Mouse (Mus musculus): ENCODE measurements around the gene Tmem17. TPM values are rescaled to one million over a fixed set of nuclear protein-coding genes. Genes with fewer than 3 reads are reported as not detected.
A peak's percentile ranks its signal among the peaks of the same experiment; 100 is the strongest.

The Tmem17 gene
- polyA plus RNA-seq, 1 experiment from 2014 or later = 6.1 TPM

GRCm38 (mm10) chr11:22494941-22495340 is 16.9 kb upstream of the Tmem17 start:
- H3K9ac ChIP-seq (ENCODE audit: low read depth, low read length) = no peak overlapping the region
- no peaks in the 10 kb centered on the region for H3K27me3 ChIP-seq (replicated peaks; ENCODE audit: control insufficient read depth, insufficient read depth, low read length)
- no peak overlapping the region for H3K27ac ChIP-seq (ENCODE audit: low read depth, low read length)
- no peak overlapping the region for H3K4me2 ChIP-seq (replicated peaks; ENCODE audit: low read depth)
- H3K36me3 ChIP-seq (ENCODE audit: control insufficient read depth, insufficient read depth) = no peaks in the 10 kb centered on the region
- TF ChIP-seq CTCF (IDR thresholded peaks at IDR 0.05; ENCODE audit: low read depth) = no peak
- H3K4me3 ChIP-seq (ENCODE audit: low read depth, low read length) = no peak overlapping the region
- ATAC-seq = no peak
- H3K4me1 ChIP-seq (replicated peaks; ENCODE audit: control insufficient read depth, insufficient read depth, low read length) = no peaks in the 10 kb centered on the region
- H3K9me3 ChIP-seq (ENCODE audit: control insufficient read depth) = no peaks in the 10 kb centered on the region

GRCm38 (mm10) chr11:22499396-22499795 is 12.5 kb upstream of the Tmem17 start:
- no peaks in the 10 kb centered on the region for H3K4me1 ChIP-seq (replicated peaks; ENCODE audit: control insufficient read depth, insufficient read depth, low read length)
- WGBS = 83% methylated on average over 6 of the region's 6 CpGs
- H3K27ac ChIP-seq (ENCODE audit: low read depth, low read length) = no peak overlapping the region
- no peak overlapping the region for H3K4me3 ChIP-seq (ENCODE audit: low read depth, low read length)
- TF ChIP-seq CTCF (IDR thresholded peaks at IDR 0.05; ENCODE audit: low read depth) = no peak
- H3K36me3 ChIP-seq (ENCODE audit: control insufficient read depth, insufficient read depth) = no peaks in the 10 kb centered on the region
- no peak overlapping the region for H3K4me2 ChIP-seq (replicated peaks; ENCODE audit: low read depth)
- no peaks in the 10 kb centered on the region for H3K9me3 ChIP-seq (ENCODE audit: control insufficient read depth)
- no peak for ATAC-seq
- H3K27me3 ChIP-seq (replicated peaks; ENCODE audit: control insufficient read depth, insufficient read depth, low read length) = no peaks in the 10 kb centered on the region
- no peak overlapping the region for H3K9ac ChIP-seq (ENCODE audit: low read depth, low read length)

GRCm38 (mm10) chr11:22499886-22500285 is 12.0 kb upstream of the Tmem17 start:
- H3K27ac ChIP-seq (ENCODE audit: low read depth, low read length) = no peak overlapping the region
- no peak for TF ChIP-seq CTCF (IDR thresholded peaks at IDR 0.05; ENCODE audit: low read depth)
- no peaks in the 10 kb centered on the region for H3K36me3 ChIP-seq (ENCODE audit: control insufficient read depth, insufficient read depth)

GRCm38 (mm10) chr11:22500771-22501566 is 10.9 kb upstream of the Tmem17 start:
- no peaks in the 10 kb centered on the region for H3K36me3 ChIP-seq (ENCODE audit: control insufficient read depth, insufficient read depth)
- H3K27ac ChIP-seq (ENCODE audit: low read depth, low read length) = no peak overlapping the region
- WGBS = 71% methylated on average over 9 of the region's 9 CpGs
- no peak overlapping the region for H3K9ac ChIP-seq (ENCODE audit: low read depth, low read length)
- H3K4me1 ChIP-seq (replicated peaks; ENCODE audit: control insufficient read depth, insufficient read depth, low read length) = no peaks in the 10 kb centered on the region
- no peak overlapping the region for H3K4me3 ChIP-seq (ENCODE audit: low read depth, low read length)
- peak; percentile 47; the same call in 1 of the 2 replicates for ATAC-seq
- H3K9me3 ChIP-seq (ENCODE audit: control insufficient read depth) = no peaks in the 10 kb centered on the region
- no peaks in the 10 kb centered on the region for H3K27me3 ChIP-seq (replicated peaks; ENCODE audit: control insufficient read depth, insufficient read depth, low read length)
- TF ChIP-seq CTCF (IDR thresholded peaks at IDR 0.05; ENCODE audit: low read depth) = no peak
- no peak overlapping the region for H3K4me2 ChIP-seq (replicated peaks; ENCODE audit: low read depth)

More at GRCm38 (mm10) chr11:22499886-22500285, 12.0 kb upstream of the Tmem17 start:
- H3K4me2 ChIP-seq (replicated peaks; ENCODE audit: low read depth) = no peak overlapping the region
- no peak overlapping the region for H3K4me3 ChIP-seq (ENCODE audit: low read depth, low read length)
- ATAC-seq = no peak
- H3K9ac ChIP-seq (ENCODE audit: low read depth, low read length) = no peak overlapping the region
- no peaks in the 10 kb centered on the region for H3K9me3 ChIP-seq (ENCODE audit: control insufficient read depth)
- H3K27me3 ChIP-seq (replicated peaks; ENCODE audit: control insufficient read depth, insufficient read depth, low read length) = no peaks in the 10 kb centered on the region
- H3K4me1 ChIP-seq (replicated peaks; ENCODE audit: control insufficient read depth, insufficient read depth, low read length) = no peaks in the 10 kb centered on the region

GRCm38 (mm10) chr11:22513075-22513474 is 1.2 kb downstream of the Tmem17 start:
- Histone ChIP-seq H3K4me1 (replicated peaks; ENCODE audit: control insufficient read depth, insufficient read depth, low read length) (no peaks in the 10 kb centered on the region), H3K4me2 (replicated peaks; ENCODE audit: low read depth) (peak overlapping the region; percentile 69)

GRCm38 (mm10) chr11:22515061-22515460 is 3.2 kb downstream of the Tmem17 start:
- ATAC-seq = no peak
- WGBS = 93% methylated on average over 2 of the region's 2 CpGs

More at GRCm38 (mm10) chr11:22513075-22513474, 1.2 kb downstream of the Tmem17 start:
- Histone ChIP-seq H3K27me3 (replicated peaks; ENCODE audit: control insufficient read depth, insufficient read depth, low read length) (no peaks in the 10 kb centered on the region), H3K9ac (ENCODE audit: low read depth, low read length) (peak overlapping the region; percentile 85), H3K27ac (ENCODE audit: low read depth, low read length) (peak overlapping the region; percentile 85), H3K9me3 (ENCODE audit: control insufficient read depth) (0 out of 2 replicates have a peak, but pooled peaks cover 3% of the 10 kb centered on the region), H3K4me3 (ENCODE audit: low read depth, low read length) (peak overlapping the region; percentile 66), H3K36me3 (ENCODE audit: control insufficient read depth, insufficient read depth) (no peaks in the 10 kb centered on the region)
- ATAC-seq = no peak
- no peak for TF ChIP-seq CTCF (IDR thresholded peaks at IDR 0.05; ENCODE audit: low read depth)
- WGBS = 45% methylated on average over 11 of the region's 11 CpGs

More at GRCm38 (mm10) chr11:22515061-22515460, 3.2 kb downstream of the Tmem17 start:
- no peaks in the 10 kb centered on the region for H3K4me1 ChIP-seq (replicated peaks; ENCODE audit: control insufficient read depth, insufficient read depth, low read length)
- H3K4me3 ChIP-seq (ENCODE audit: low read depth, low read length) = no peak overlapping the region
- H3K9ac ChIP-seq (ENCODE audit: low read depth, low read length) = no peak overlapping the region
- no peak for TF ChIP-seq CTCF (IDR thresholded peaks at IDR 0.05; ENCODE audit: low read depth)
- H3K4me2 ChIP-seq (replicated peaks; ENCODE audit: low read depth) = no peak overlapping the region
- no peaks in the 10 kb centered on the region; the same call in 1 of the 2 replicates for H3K36me3 ChIP-seq (ENCODE audit: control insufficient read depth, insufficient read depth)
- H3K9me3 ChIP-seq (ENCODE audit: control insufficient read depth) = 0 out of 2 replicates have a peak, but pooled peaks cover 3% of the 10 kb centered on the region
- H3K27ac ChIP-seq (ENCODE audit: low read depth, low read length) = no peak overlapping the region
- H3K27me3 ChIP-seq (replicated peaks; ENCODE audit: control insufficient read depth, insufficient read depth, low read length) = no peaks in the 10 kb centered on the region
